Mouse (Mus musculus): ENCODE measurements at regions not wholly inside any gene's neighbourhood (a gene's known extent, or its start where the extent isn't known, plus 50 kb on each side); places are given as distances from the start of the nearest gene placed in this dataset.

DNA sequence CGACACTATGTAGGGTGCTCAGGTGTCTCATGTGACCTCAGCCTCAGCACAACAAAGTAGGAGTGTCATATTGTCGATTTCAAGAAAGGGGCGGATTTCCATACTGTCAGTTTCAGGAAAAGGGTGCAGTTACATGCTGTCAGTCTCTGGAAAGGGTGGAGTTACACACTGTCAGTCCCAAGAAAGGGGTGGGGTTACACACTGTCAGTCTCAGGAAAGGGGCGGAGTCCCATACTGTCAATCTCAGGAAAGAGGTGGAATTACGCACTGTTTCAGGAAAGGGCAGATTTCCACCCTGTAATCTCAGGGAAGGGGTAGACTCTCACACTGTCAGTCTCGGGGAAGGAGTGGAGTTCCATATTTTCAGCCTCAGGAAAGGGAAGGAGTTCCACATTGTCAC, 51.9 kb upstream of the St6galnac5 start:
- TF ChIP-seq CTCF (IDR thresholded peaks at IDR 0.05; ENCODE audit: low read depth, low read length) (no peak), GATA1 (IDR thresholded peaks at IDR 0.05; ENCODE audit: borderline replicate concordance, low read length) (no peak), GATA2 (IDR thresholded peaks at IDR 0.05; ENCODE audit: borderline replicate concordance, low read depth, low read length) (no peak), POLR2AphosphoS5 (IDR thresholded peaks at IDR 0.05; ENCODE audit: insufficient replicate concordance, low read depth, low read length) (no peak)

Data from G1E (cell line).